ENCODE assay signal across 18 mouse cellular contexts in the genomic region with DNA sequence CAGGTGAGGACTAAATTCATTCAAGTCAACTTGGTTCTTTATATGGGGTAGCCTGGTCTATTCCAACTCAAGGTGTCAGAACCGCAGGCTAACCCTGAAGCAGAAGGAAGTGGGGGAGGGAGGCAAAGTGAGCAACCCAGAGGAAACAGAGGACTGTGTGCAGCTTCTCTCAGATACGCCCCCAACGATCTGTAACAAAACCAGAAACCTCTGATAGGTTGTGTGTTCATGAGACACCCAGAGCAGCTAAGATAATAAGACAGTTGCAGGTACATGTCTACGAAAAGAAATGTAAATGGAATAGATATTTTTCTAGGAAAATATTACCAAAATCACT.
DNase-seq lines count a peak whose midpoint lies in the region; ATAC-seq and TF ChIP-seq lines count a peak whose summit lies in the region.
"Had no signal": no experiment of that assay in that cellular context is flagged by ENCODE, and none has a peak within 500 bp of the region (broad histone marks: within the 10 kb centered on the region; RNA-seq: fewer than 3 reads in every experiment).

No protein-coding gene starts in this region.

- H3K4me2 ChIP-seq in hindbrain, postnatal 0 days (ENCODE audit: low read depth, low read length), result no peak overlapping the region
- no peak overlapping the region for H3K4me2 ChIP-seq in hindbrain, embryonic 13.5 days
- H3K4me2 ChIP-seq: forebrain, embryonic 13.5 days; limb, embryonic 13.5 days had no signal

- 88% methylated on average over 4 of the region's 4 CpGs for WGBS in hindbrain, postnatal 0 days
- WGBS in hindbrain, embryonic 13.5 days, result 87% methylated on average over 4 of the region's 4 CpGs

- H3K4me3 ChIP-seq in hindbrain, postnatal 0 days (ENCODE audit: low read length), result no peak overlapping the region
- no peak overlapping the region for H3K4me3 ChIP-seq in hindbrain, embryonic 13.5 days
- H3K4me3 ChIP-seq: embryonic facial prominence, embryonic 10.5 days; forebrain, embryonic 13.5 days; hindbrain, embryonic 10.5 days; limb, embryonic 13.5 days had no signal

- H3K9ac ChIP-seq in hindbrain, postnatal 0 days (replicated peaks; ENCODE audit: low read length), result no peak overlapping the region
- no peak overlapping the region for H3K9ac ChIP-seq in hindbrain, embryonic 13.5 days
- H3K9ac ChIP-seq: forebrain, embryonic 13.5 days had no signal

- H3K27ac ChIP-seq in hindbrain, postnatal 0 days, result peak overlapping the region; percentile 1; the same call in 1 of the 2 replicates
- H3K27ac ChIP-seq in hindbrain, embryonic 13.5 days, result no peak overlapping the region
- H3K27ac ChIP-seq: embryonic facial prominence, embryonic 10.5 days; forebrain, embryonic 13.5 days; hindbrain, embryonic 10.5 days; limb, embryonic 13.5 days had no signal

- no peaks in the 10 kb centered on the region; the same call in 1 of the 2 replicates for H3K36me3 ChIP-seq in hindbrain, postnatal 0 days (ENCODE audit: insufficient read depth, low read length)
- peaks cover 10% of the 10 kb centered on the region for H3K36me3 ChIP-seq in hindbrain, embryonic 13.5 days
- H3K36me3 ChIP-seq: G1E had no signal

- no peaks in the 10 kb centered on the region for H3K27me3 ChIP-seq in hindbrain, postnatal 0 days (ENCODE audit: insufficient read depth, low read length)
- H3K27me3 ChIP-seq in hindbrain, embryonic 13.5 days, result no peaks in the 10 kb centered on the region
- H3K27me3 ChIP-seq: forebrain, embryonic 13.5 days; limb, embryonic 13.5 days had no signal

- no peak for TF ChIP-seq CTCF in hindbrain, postnatal 0 days (IDR thresholded peaks at IDR 0.05; ENCODE audit: low read depth)

- peaks cover 25% of the 10 kb centered on the region for H3K4me1 ChIP-seq in hindbrain, postnatal 0 days (ENCODE audit: insufficient read depth, low read length)
- H3K4me1 ChIP-seq in hindbrain, embryonic 13.5 days (replicated peaks), result peaks cover 83% of the 10 kb centered on the region

- no peaks in the 10 kb centered on the region for H3K9me3 ChIP-seq in hindbrain, postnatal 0 days (ENCODE audit: low read length)
- H3K9me3 ChIP-seq in hindbrain, embryonic 13.5 days, result no peaks in the 10 kb centered on the region
- H3K9me3 ChIP-seq: embryonic facial prominence, embryonic 10.5 days; forebrain, embryonic 13.5 days; hindbrain, embryonic 10.5 days; limb, embryonic 13.5 days had no signal

- no peak for DNase-seq in hindbrain, postnatal 0 days (ENCODE audit: low spot score)
- peak; percentile 66 for DNase-seq in CD4-positive helper T cell, adult 2 months (ENCODE audit: low read depth, low spot score)
- peak; percentile 69 for DNase-seq in induced T-regulatory cell, adult 2 months (ENCODE audit: low read depth)
- peak; percentile 66 for DNase-seq in naive thymus-derived CD4-positive, alpha-beta T cell, adult 2 months (ENCODE audit: low read depth)
- DNase-seq in adrenal gland, postnatal 36 days, result no peak
- no peak for DNase-seq in lung, postnatal 36 days
- DNase-seq: adrenal gland, adult 8-10 months; cerebellum, adult 11-12 months; cerebellum, postnatal 36 days; kidney, postnatal 4 days; retina, postnatal 1 day; right cerebral cortex, postnatal 4 days had no signal

- no peak for ATAC-seq in hindbrain, postnatal 0 days
- no peak for ATAC-seq in hindbrain, embryonic 13.5 days (ENCODE audit: low FRiP score)
- ATAC-seq: forebrain, embryonic 13.5 days had no signal

Comparison
In these comparisons a context has a peak if more than half of its experiments do, and no peak if none do; other contexts are left out.
1. DNase-seq: peak in CD4-positive helper T cell, adult 2 months (single experiment), induced T-regulatory cell, adult 2 months (single experiment) and naive thymus-derived CD4-positive, alpha-beta T cell, adult 2 months (single experiment); none in hindbrain, postnatal 0 days (single experiment), adrenal gland, postnatal 36 days (0 of 2) and lung, postnatal 36 days (single experiment).